Mouse (Mus musculus): ENCODE data around the gene Sord.

Gene Sord

DNA sequence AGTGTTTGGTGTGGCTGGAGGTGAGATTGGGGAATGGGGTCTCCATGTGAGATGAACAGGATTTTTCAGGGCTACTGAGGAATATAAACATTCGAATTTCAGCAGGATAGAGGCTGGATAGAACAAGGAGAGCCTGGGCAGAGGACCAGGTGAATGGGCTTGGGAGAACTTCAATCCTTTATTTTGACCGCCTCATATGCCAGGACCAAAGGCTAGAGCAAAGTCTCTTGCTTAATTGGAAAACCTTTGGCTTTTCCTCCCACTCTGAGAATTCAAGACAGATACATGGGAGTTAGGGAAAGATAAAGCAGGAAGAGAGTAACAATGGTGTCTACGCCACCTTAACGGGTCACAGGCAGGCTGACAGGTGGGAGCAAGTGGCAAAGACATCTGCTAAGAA, 6.7 kb downstream of the Sord start:
- DNase-seq, result no peak

DNA sequence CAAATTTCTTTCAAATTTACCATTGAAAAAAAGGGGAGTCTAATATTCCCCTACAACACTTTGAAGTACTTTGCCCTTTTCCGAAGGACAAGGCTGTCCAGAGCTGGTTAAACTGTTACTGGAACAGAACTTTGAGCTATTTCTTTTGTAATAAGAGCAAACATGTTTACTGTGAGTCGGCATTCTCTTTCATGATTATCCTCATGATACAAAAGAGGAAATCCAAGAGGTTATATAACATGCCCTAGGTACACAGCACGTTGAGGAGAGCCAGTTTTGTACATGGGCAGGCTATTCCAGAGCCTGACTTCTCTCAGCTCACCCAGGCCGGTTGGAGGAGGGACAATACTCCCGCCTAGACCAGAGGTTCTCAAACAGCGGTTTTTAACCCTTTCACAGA, 7.4 kb downstream of the Sord start:
- DNase-seq, result no peak

DNA sequence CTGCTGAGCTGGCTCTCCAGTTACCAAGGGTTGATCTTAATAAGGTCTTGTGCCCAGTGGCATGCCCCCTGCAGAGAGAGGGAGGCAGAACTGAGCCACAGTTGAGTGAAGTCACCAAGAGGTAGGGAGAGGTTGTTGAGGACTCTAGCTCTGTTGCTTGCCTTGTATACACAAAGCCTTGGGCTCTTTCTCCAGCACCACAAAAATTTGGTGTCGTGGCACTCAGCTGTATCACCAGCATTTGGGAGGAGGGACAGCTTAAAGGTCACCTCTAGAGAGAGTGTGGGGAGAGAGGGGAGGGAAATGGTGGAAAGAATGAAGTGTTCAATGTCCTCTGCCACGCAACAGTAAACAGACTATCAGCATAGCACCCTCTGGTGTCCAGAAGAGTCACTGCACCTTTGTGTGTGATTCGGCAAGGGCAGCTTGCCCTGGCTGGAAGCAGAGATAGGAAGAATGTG, 9.2 kb downstream of the Sord start:
- peak; percentile 56 for DNase-seq

- DNase-seq, result no peak
These were observed 13.2 kb downstream of the Sord start for GRCm38 (mm10) chr2:122247786-122248185.

- DNase-seq, result peak; percentile 13
These were observed 21.4 kb downstream of the Sord start for GRCm38 (mm10) chr2:122255997-122256396.

- no peak for DNase-seq
These were observed 26.2 kb downstream of the Sord start for GRCm38 (mm10) chr2:122260729-122261128.

DNA sequence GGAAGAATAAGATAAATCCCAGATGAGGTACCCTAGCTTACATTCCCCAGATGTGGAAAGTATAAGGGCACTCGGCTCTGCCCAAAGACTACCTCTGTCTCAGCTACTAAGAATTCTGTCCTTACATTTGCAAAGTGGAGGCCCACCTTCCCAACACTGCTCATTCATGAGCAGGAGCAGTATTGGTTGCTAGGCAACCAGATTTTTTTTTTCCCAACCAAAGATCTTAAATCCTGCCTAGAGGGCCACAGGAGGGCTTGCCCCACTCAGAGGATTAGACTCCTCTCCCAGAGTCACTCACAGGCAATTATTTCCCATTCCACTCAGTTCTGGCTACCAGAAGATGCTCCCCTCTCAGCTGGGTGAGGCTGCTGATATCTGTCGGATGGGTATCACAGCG, 30.1 kb downstream of the Sord start:
- no peak for DNase-seq

DNA sequence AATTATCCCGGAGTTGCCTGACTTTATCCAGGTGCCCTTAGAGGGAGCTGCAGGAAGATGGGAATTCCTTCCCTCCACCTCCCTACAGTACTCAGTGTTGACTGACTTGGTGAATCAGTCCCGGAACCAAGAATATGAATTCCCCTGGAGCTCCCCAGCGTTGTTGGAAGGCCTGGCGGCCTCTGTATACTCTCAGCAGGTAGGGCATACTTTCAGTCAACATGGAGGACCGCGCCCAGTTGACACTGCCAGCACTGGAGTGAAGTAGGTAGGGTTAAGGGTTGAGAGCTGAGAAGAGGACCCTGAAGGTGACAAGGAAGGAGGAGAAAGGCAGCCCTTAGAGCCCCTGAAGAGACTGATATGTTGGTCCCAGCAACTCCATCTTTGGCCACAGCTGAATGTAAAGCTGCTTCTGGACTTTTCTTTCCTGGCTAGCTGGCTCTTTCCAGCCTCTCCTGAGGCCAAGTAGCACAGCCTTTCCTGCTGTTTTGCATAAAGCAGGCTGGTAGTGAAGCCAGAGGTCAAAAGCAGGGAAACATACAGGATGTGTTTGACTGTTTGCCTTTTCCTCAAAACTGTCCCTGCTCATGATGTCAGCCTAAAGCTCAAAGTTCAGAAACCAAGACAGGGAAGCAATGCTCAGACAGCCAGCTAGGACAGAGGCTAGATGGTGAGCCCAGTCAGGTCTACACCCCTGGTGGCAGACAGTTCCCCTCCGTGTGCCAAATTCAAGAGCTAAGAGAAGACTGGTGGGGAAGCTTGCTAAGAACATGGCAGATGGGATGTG, 32.1 kb downstream of the Sord start:
- DNase-seq, result no peak

DNA sequence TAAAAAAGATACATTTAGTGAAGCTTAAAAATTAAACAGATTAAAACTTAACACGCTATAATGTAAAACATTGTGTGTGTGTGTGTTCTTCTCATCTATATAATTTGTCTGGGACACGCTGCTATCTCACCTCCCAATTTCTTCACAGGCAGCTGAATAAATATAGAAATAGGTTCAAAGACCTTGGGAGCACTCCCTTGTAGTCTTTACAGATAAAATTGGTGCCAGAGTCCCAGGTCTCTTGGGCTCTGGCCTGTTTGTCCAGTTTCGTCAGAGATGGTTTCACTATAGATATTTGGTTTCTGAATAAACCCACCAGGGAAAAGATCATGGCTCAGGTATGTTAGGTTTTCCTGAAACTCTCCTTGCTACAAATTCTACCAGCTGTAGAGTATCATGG, 44.2 kb downstream of the Sord start:
- DNase-seq, result no peak

GRCm38 (mm10) chr2:122284091-122284490, 49.5 kb downstream of the Sord start:
- DNase-seq, result no peak

GRCm38 (mm10) chr2:122286137-122286536, 51.6 kb downstream of the Sord start:
- DNase-seq, result no peak

- DNase-seq, result no peak
These were observed 60.4 kb downstream of the Sord start for GRCm38 (mm10) chr2:122294916-122295315.

- no peak for DNase-seq
These were observed 62.9 kb downstream of the Sord start for GRCm38 (mm10) chr2:122297271-122298095.

DNA sequence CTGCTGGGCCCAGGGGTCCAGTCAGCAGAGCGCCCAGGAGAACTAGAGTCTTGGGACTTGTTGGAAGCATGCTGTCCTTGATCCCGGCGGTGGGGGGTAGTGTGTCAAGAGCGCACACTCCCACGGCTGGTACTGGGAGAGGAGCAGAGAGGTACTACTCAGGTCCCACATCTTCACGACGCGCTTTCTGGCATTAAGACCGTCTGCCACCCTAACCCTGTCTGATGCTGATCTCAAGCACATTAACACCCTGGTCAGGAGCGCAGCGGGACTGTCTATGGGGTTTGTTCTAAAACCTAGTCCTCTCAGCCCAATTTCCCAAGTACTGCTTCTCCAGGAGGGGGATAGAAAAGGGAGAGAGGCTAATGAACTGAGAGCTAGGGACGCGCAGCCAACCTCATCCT, 63.5 kb downstream of the Sord start, which contains the start of gene Duox2:
Duox2 (minus strand) TSS at position 354 of the 404 bp plus-strand sequence.
- DNase-seq, result no peak

- no peak for DNase-seq
These were observed 64.3 kb downstream of the Sord start, which contains the start of gene Duoxa2 for GRCm38 (mm10) chr2:122298596-122299490. Gene Duoxa2 (plus strand): TSS chr2:122298900.

- no peak for DNase-seq
These were observed 65.5 kb downstream of the Sord start for GRCm38 (mm10) chr2:122299911-122300655.

DNA sequence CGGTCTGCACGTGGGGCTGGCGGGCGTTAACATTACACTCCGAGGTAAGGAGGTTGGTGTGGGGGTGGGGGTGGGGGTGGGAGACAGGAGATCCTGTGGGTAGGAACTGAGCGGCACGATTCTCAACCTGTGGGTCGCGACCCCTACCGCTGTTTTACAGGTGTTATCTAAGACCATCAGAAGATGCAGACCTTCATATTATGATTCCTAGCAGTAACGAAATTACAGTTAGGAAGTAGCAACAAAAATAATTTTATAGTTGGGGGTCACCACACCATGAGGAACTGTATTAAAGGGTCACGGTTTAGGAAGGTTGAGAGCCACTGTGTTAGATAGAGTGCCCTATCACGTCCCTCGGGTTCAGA, 66.1 kb downstream of the Sord start:
- no peak for DNase-seq

GRCm38 (mm10) chr2:122301081-122301920, 66.8 kb downstream of the Sord start:
- DNase-seq, result peak; percentile 47

GRCm38 (mm10) chr2:122301921-122302573, 67.5 kb downstream of the Sord start:
- no peak for DNase-seq

DNA sequence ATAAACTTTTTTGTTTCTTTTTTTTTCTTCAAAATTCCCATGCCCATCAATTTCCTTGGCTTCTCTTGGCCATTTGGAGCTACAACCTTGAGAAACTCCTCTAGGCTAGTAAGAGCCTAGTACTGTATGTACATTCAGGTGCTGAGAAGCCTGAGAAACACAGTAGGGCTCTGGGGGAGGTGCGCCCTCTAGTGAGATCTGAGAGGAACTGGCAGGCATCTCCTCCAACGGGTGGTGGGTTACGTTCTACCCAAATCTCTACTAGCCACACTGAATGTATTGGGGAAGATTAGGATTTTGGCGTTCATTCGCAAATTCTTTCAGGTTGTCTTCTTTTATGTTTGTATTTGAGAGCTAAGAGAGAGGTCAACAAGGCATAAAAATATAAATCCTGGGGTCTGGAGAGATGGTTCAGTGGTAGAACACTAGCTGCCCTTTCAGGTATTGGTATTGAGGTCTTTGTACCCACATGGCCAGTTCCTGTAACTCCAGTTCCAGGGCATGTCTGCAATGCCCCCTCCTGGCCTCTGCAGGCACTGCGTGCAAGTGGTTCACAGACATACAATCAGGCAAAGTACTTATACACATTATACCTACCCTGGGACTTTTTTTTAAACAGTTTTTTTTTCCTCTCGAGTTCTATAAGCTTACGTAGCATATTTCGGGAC, 68.2 kb downstream of the Sord start:
- peak; percentile 65 for DNase-seq

All from right cerebral cortex, postnatal 14 days (tissue).